15 mouse cellular contexts compared by ENCODE assay signal in genomic region chr3:153276101-153276829, GRCm38 (mm10).
DNase-seq lines count a peak whose midpoint lies in the region; ATAC-seq lines count a peak whose summit lies in the region.
"Had no signal": no experiment of that assay in that cellular context is flagged by ENCODE, and none has a peak within 500 bp of the region (broad histone marks: within the 10 kb centered on the region; RNA-seq: fewer than 3 reads in every experiment).

No protein-coding gene starts in this region.

- 0 out of 2 replicates have a peak, but pooled peaks cover 9% of the 10 kb centered on the region for H3K9me3 ChIP-seq in neural tube, embryonic 12.5 days
- peaks cover 5% of the 10 kb centered on the region; the same call in 1 of the 2 replicates for H3K9me3 ChIP-seq in neural tube, embryonic 15.5 days (replicated peaks)
- peaks cover 11% of the 10 kb centered on the region for H3K9me3 ChIP-seq in forebrain, embryonic 14.5 days (replicated peaks; ENCODE audit: control insufficient read depth, low read length)
- peaks cover 11% of the 10 kb centered on the region; the same call in 1 of the 2 replicates for H3K9me3 ChIP-seq in limb, embryonic 13.5 days

- 76% methylated on average over 8 of the region's 8 CpGs for WGBS in neural tube, embryonic 12.5 days
- 49% methylated on average over 8 of the region's 8 CpGs for WGBS in neural tube, embryonic 15.5 days
- 45% methylated on average over 8 of the region's 8 CpGs for WGBS in forebrain, embryonic 14.5 days
- 34% methylated on average over 8 of the region's 8 CpGs for WGBS in limb, embryonic 13.5 days

- H3K27ac ChIP-seq in neural tube, embryonic 12.5 days, result no peak overlapping the region
- H3K27ac ChIP-seq in neural tube, embryonic 15.5 days (replicated peaks), result no peak overlapping the region
- peak overlapping the region; percentile 63 for H3K27ac ChIP-seq in forebrain, embryonic 14.5 days (ENCODE audit: low read depth, low read length)
- no peak overlapping the region for H3K27ac ChIP-seq in limb, embryonic 13.5 days
- H3K27ac ChIP-seq: heart, adult 2 months had no signal

- H3K4me1 ChIP-seq in neural tube, embryonic 12.5 days, result peaks cover 16% of the 10 kb centered on the region
- peaks cover 22% of the 10 kb centered on the region for H3K4me1 ChIP-seq in neural tube, embryonic 15.5 days
- H3K4me1 ChIP-seq in forebrain, embryonic 14.5 days (ENCODE audit: control insufficient read depth, insufficient read depth, low read length), result peaks cover 20% of the 10 kb centered on the region
- H3K4me1 ChIP-seq in limb, embryonic 13.5 days, result peaks cover 19% of the 10 kb centered on the region

- ATAC-seq in neural tube, embryonic 12.5 days (ENCODE audit: low FRiP score, low read depth), result no peak
- ATAC-seq in neural tube, embryonic 15.5 days (ENCODE audit: low FRiP score), result no peak
- ATAC-seq in forebrain, embryonic 14.5 days, result no peak
- peak; percentile 31; the same call in 1 of the 2 replicates for ATAC-seq in limb, embryonic 13.5 days (ENCODE audit: low FRiP score, low read depth)

- peak overlapping the region; percentile 40; the same call in 1 of the 2 replicates for H3K4me2 ChIP-seq in neural tube, embryonic 12.5 days (replicated peaks)
- no peak overlapping the region for H3K4me2 ChIP-seq in neural tube, embryonic 15.5 days
- H3K4me2 ChIP-seq in forebrain, embryonic 14.5 days (ENCODE audit: low read length), result peak overlapping the region; percentile 42
- peak overlapping the region; percentile 46 for H3K4me2 ChIP-seq in limb, embryonic 13.5 days (replicated peaks)

- no peak overlapping the region for H3K9ac ChIP-seq in neural tube, embryonic 12.5 days
- H3K9ac ChIP-seq in neural tube, embryonic 15.5 days (replicated peaks), result no peak overlapping the region
- peak overlapping the region; percentile 10; the same call in 1 of the 2 replicates for H3K9ac ChIP-seq in forebrain, embryonic 14.5 days (ENCODE audit: low read length)
- H3K9ac ChIP-seq in limb, embryonic 13.5 days, result no peak overlapping the region

- no peak overlapping the region for H3K4me3 ChIP-seq in neural tube, embryonic 12.5 days
- H3K4me3 ChIP-seq in neural tube, embryonic 15.5 days (replicated peaks), result no peak overlapping the region
- no peak overlapping the region for H3K4me3 ChIP-seq in forebrain, embryonic 14.5 days (ENCODE audit: low read depth, low read length)
- H3K4me3 ChIP-seq in limb, embryonic 13.5 days, result no peak overlapping the region
- H3K4me3 ChIP-seq: heart, adult 2 months had no signal

- H3K27me3 ChIP-seq in neural tube, embryonic 12.5 days (replicated peaks), result no peaks in the 10 kb centered on the region
- no peaks in the 10 kb centered on the region for H3K27me3 ChIP-seq in neural tube, embryonic 15.5 days (replicated peaks)
- no peaks in the 10 kb centered on the region for H3K27me3 ChIP-seq in forebrain, embryonic 14.5 days (replicated peaks; ENCODE audit: control insufficient read depth, insufficient read depth, low read length)
- no peaks in the 10 kb centered on the region for H3K27me3 ChIP-seq in limb, embryonic 13.5 days

- DNase-seq in forebrain, embryonic 14.5 days (ENCODE audit: low spot score), result no peak
- DNase-seq in frontal cortex, postnatal 14 days (ENCODE audit: low spot score in 2 of 2), result no peak
- DNase-seq in kidney, adult 18-20 months, result no peak
- DNase-seq in urinary bladder, postnatal 14 days (ENCODE audit: low spot score), result no peak
- DNase-seq in left cerebral cortex, adult 8-10 months (ENCODE audit: low spot score in 2 of 2), result no peak
- DNase-seq: adrenal gland, adult 2 months; cerebellum, adult 11 months; heart, adult 2 months; heart, postnatal 4 days; kidney, postnatal 25 days; lung, postnatal 14 days; right cerebral cortex, postnatal 25 days had no signal

- H3K36me3 ChIP-seq in neural tube, embryonic 12.5 days, result no peaks in the 10 kb centered on the region
- H3K36me3 ChIP-seq in neural tube, embryonic 15.5 days, result no peaks in the 10 kb centered on the region
- no peaks in the 10 kb centered on the region for H3K36me3 ChIP-seq in forebrain, embryonic 14.5 days (ENCODE audit: control insufficient read depth, insufficient read depth, low read length)
- no peaks in the 10 kb centered on the region for H3K36me3 ChIP-seq in limb, embryonic 13.5 days
